Mouse (Mus musculus) left cerebral cortex, postnatal 4 days (tissue): ENCODE data around the gene Cadm1. TPM values are rescaled to one million over a fixed set of nuclear protein-coding genes. Genes with fewer than 3 reads are reported as not detected.

Experiments used
- DNase-seq: peaks from one replicate; pipeline ENCODE4 v3.0.0-alpha.2; 2022
- intact Hi-C: fragments of 180-260 bp; cut with DNase I; formaldehyde crosslinking; loops from one replicate; pipeline ENCODE4 v1.15.1; 2025
- total RNA-seq, 2 experiments: library from RNA; stranded (reverse); gene quantifications; 2 replicates each; pipeline ENCODE4 v1.2.3; 2021

Cadm1 gene
- total RNA-seq, 2 experiments from 2014 or later, result 235 to 290 TPM

DNA sequence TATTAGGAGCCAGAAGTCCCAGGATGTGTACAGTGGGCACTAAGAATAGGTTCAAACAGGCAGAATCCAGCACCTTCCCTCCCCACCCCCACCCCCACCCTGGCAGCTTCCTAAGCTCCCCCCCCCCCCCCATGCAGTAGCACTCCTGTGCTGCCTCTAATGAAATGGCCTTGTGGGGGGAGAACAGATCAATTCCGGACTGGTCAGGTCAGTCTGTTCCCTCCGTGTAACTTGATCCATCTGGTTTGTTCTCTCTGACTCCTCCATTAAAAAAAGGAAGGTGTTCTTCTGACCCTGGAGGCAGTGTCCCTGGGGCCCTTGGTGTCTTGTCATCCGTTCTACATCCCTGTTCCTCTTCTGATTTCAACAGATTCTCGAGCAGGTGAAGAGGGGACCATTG, 317.8 kb downstream of the Cadm1 start:
- intact Hi-C loops, result no loop called here

DNA sequence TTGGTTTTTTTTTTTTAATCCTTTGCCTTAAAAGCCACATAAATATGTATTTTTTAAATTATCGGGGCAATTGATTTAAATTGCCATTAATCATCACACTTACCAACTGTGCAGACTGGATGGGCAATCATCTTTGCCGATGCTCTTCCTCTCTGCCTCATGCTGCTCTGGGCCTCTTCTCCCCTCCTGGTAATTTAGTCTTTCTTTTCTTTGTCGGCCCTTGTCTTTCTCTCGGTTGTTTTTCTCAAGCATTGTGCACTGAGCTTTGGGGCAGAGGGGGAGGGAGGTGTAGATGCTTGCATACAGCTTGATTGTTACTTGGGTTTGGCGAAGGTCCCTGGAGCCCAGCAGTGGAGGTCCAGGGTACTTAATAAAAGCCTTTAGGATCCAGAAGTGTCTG, 318.8 kb downstream of the Cadm1 start:
- intact Hi-C loops, result no loop called here
- DNase-seq, result no peak

More for the DNA sequence above, 317.8 kb downstream of the Cadm1 start:
- DNase-seq, result no peak

GRCm38 (mm10) chr9:47856311-47856710, 326.3 kb downstream of the Cadm1 start:
- intact Hi-C loops, result no loop called here
- peak; percentile 27 for DNase-seq

DNA sequence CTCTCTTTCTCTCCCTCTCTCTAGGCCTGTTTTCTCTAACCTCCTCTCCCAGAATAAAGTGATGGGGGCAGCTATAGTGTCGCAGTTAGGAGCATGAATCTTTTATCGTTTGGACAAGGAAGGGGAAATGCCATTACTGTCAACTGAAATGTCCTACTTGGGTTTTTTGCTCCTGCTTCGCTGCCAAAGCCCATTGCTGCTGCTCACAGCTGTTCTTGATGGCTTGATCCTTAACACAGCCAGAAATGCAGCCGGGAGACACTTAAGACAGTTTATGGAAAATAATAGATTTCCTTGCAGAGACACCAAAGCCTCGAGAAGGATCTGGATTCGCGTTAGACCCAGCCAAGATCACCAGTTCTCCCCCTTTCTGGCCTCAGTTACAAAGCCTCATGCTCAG, 327.3 kb downstream of the Cadm1 start:
- DNase-seq, result no peak
- intact Hi-C loops, result no loop called here

DNA sequence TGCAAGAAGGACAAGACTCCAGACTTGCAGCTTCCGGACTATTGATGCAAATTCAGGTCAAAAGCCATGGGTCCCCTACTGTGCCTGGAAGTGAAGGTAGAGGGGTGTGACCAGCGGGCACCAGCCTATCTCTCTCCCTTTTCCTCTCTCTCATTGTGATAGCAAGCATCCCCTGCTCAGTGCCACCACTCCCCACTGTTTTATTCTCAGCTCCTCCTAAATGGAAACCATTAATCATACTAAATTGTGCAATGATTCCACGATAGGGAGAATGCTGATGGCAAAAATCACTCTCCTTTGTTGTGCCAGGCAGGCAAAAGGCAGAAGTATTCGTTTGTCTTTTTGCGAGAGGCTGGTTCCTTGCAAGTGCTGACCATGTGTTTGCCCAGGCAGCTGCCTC, 328.2 kb downstream of the Cadm1 start:
- no peak for DNase-seq
- intact Hi-C loops, result no loop called here

- no peak for DNase-seq
- intact Hi-C loops, result no loop called here
These were observed 328.9 kb downstream of the Cadm1 start for GRCm38 (mm10) chr9:47858778-47859395.

DNA sequence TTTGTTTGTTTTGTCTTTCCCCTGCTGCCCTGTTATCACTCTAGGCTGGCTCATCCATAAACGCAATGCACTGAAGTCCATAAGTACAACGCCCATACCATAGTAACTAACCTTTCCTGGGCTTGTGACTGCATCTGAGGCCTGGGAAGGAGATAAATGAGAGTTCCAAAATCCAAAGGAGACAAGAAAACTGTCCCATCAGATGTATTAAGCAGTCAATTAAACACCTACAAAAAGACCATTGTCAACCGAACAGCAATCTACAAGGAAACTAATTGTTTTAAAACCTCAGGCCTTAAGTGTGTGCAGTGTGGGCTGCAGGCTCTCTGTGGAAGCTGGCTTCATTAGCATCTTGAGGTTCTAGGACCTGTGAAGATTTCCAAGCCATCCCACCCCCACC, 331.0 kb downstream of the Cadm1 start:
- DNase-seq, result no peak
- intact Hi-C loops, result no loop called here

DNA sequence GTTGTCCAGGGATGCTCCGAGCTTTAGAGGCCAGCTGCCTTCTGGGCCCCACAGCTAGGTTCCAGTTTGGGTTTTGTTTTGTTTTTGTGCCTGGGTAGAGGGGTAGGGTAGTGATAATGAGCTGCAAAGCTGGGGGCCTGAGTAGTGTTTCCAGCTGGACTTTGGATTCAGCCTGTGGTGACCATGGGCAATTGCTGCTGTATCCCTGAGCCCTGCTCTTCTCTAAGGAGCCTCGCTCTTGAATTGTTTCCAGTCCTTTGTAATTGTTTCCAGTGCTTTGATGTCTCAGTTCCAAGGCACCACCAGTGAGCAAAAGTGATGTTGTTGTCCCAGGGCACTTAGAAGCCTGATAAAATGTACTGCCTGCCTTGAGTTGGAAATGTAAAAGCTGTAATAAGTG, 331.8 kb downstream of the Cadm1 start:
- intact Hi-C loops, result no loop called here

GRCm38 (mm10) chr9:47866001-47866400, 336.0 kb downstream of the Cadm1 start:
- DNase-seq, result no peak
- intact Hi-C loops, result no loop called here

More for the DNA sequence above, 331.8 kb downstream of the Cadm1 start:
- no peak for DNase-seq

DNA sequence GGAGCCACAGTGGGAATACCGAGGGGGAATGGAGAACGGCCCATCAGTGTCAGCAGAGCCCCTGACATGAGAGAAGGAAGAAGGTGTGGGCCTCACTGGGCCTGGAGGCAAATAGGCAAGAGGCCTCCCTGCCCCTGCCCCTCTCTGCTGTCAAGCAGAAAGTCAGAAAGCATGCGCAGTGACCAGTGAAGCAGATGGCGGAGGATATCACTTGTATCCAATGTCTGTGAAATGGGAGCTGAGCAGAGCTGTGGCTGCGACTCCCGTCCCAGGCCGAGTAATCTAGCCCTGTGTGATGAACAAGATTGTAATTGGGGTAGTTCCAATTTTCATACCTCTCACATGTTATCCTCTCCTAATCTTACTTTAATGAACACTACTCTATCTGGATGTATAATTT, 337.5 kb downstream of the Cadm1 start:
- intact Hi-C loops, result no loop called here
- no peak for DNase-seq

DNA sequence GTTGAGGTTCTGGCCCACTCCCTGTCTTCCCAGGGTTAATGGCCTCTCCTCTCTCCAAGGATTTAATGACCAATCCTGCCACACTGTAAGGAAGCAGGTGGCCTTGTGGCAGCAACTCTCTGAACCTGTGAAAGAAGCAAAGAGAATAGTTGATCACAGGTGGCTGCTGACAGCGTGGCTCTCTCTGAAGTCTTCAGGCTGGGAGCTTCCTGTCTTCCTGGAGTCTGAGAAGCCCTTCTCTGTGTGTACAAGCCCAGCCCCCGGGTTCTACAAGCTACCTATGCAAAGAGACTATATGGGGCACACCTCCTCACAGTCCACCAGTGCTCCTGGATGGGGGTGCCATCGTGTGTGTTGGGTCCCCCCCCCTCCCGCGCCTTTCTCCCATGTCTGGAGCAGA, 339.7 kb downstream of the Cadm1 start:
- intact Hi-C loops, result no loop called here
- DNase-seq, result no peak

GRCm38 (mm10) chr9:47876557-47877206, 346.7 kb downstream of the Cadm1 start:
- DNase-seq, result peak; percentile 62
- intact Hi-C loops, result no loop called here

GRCm38 (mm10) chr9:47880171-47880570, 350.2 kb downstream of the Cadm1 start:
- DNase-seq, result no peak
- intact Hi-C loops, result no loop called here

GRCm38 (mm10) chr9:47882372-47882771, 352.4 kb downstream of the Cadm1 start:
- no peak for DNase-seq
- intact Hi-C loops, result no loop called here

GRCm38 (mm10) chr9:47891721-47892120, 361.7 kb downstream of the Cadm1 start:
- intact Hi-C loops, result no loop called here
- no peak for DNase-seq

DNA sequence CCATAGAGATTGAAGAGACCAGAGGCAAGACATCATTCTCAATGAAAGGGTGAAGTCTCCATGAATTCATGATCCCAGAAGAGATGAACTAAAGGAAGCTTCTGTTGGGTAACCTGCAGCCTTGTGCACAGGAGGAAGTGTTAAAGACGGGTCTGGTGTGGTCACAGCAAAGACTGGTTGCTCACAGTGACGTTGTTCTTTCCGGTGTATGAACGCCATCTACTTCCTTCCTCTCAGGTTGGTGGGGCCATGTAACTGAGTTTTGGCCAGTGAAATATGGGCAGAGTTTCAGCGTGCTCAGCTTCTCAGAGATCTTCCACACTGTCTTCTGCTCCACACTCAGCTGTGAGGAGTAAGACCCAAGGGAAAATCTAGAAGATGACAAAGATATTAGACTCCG, 363.0 kb downstream of the Cadm1 start:
- intact Hi-C loops, result no loop called here
- no peak for DNase-seq

DNA sequence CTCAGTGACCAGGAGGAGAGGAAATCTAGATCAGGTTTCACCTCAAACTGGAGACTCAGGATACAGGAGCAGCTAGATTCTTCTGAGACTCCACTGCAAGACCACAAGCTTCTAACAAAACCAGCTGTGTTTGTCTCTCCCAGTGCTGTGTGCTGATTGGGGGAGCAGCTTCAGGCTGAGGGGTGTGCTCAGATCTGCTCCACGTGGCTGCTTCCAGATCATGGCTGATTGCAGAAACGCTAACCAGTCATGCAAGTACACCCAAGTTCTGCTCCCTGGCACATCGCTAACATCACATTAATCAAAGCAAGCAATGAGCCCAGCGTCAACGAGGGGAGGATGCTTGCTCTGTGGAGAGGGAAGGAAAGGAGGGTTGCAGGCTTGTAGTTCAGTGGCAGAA, 364.1 kb downstream of the Cadm1 start:
- DNase-seq, result no peak
- intact Hi-C loops, result no loop called here

- intact Hi-C loops, result no loop called here
- DNase-seq, result no peak
These were observed 364.7 kb downstream of the Cadm1 start for GRCm38 (mm10) chr9:47894661-47895060.

GRCm38 (mm10) chr9:47895121-47895520, 365.1 kb downstream of the Cadm1 start:
- intact Hi-C loops, result no loop called here
- DNase-seq, result no peak

GRCm38 (mm10) chr9:47900734-47901133, 370.8 kb downstream of the Cadm1 start:
- intact Hi-C loops, result no loop called here
- no peak for DNase-seq

DNA sequence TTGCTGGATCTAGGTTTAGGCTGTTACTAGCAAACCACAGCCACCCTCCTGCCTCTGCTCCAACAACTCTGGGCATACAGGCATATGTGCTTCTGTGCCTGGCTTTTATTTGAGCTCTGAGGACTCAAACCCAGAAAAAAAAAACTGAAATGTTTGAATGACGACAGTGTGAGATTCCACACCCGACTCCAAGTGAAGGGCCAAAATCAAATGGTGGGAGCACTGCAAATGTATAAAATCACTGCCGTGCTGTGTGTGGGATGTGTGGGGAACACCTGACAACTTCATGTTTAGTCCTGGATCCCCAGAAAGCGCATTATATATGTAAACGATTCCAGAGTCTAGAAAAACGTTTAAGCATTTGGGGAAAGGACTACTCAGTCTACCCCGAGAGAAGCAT, 373.7 kb downstream of the Cadm1 start:
- no peak for DNase-seq
- intact Hi-C loops, result no loop called here

DNA sequence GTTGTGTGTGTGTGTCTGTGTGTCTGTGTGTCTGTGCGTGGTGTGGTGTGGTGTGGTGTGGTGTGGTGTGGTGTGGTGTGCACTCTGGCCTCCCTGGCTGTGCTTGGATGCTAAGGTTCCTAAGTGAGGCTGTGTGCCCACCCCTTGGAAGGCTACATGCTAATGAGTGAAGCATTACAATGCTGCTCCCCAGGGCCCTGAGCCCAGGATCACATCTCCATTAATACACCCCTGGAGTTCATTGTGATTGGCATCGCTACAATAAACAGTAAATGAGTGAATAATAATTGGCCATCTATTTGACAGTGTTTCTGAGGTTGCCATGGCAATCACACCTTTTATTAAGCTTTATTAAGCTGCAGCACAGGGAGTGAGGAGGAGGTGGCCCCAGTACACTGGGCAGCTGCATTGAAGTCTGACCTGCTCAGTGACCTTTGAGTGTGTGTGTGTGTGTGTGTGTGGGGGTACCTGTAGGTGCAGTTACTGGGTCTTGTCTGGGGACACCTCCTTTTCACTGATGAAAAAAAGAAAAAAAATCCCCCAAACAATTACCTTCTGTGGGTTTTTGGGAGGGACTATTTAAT, 374.5 kb downstream of the Cadm1 start:
- DNase-seq, result no peak
- intact Hi-C loops, result no loop called here
